Mouse (Mus musculus) limb, embryonic 11.5 days (tissue): ENCODE measurements around the gene Hoxd3. TPM values are rescaled to one million over a fixed set of nuclear protein-coding genes. Genes with fewer than 3 reads are reported as not detected.
A peak's percentile ranks its signal among the peaks of the same experiment; 100 is the strongest.

ENCODE experiments used
- ATAC-seq: fragments of 200-750 bp; cut with Nextera tagmentation; 2 replicates; pipeline ENCODE4 v1.8.0; 2017; ENCODE audit warnings: low read depth; ENCODE audit not compliant: insufficient number of reproducible peaks, low FRiP score, low TSS enrichment
- DNase-seq: peaks from one replicate; pipeline ENCODE4 v3.0.0-alpha.2; 2015; ENCODE audit warnings: low spot score
- H3K27ac ChIP-seq: fragments of 300-500 bp; sonication (generic); replicated peaks from 2 replicates; pipeline ENCODE4 v1.5.1; 2014; ENCODE audit warnings: low read depth, mild to moderate bottlenecking, low read length
- H3K27me3 ChIP-seq: fragments of 300-500 bp; sonication (generic); 2 replicates; pipeline ENCODE4 v1.6.1; 2014; ENCODE audit warnings: mild to moderate bottlenecking, low read length, mixed read lengths; ENCODE audit not compliant: control insufficient read depth, insufficient read depth
- H3K36me3 ChIP-seq: fragments of 300-500 bp; sonication (generic); 2 replicates; pipeline ENCODE4 v1.6.1; 2014; ENCODE audit warnings: mild to moderate bottlenecking, low read length, moderate library complexity, mixed read lengths; ENCODE audit not compliant: control insufficient read depth, insufficient read depth
- H3K4me1 ChIP-seq: fragments of 300-500 bp; sonication (generic); 2 replicates; pipeline ENCODE4 v1.6.1; 2014; ENCODE audit warnings: low read length, mixed read lengths; ENCODE audit not compliant: control insufficient read depth, insufficient read depth
- H3K4me2 ChIP-seq: fragments of 300-500 bp; sonication (generic); 2 replicates; pipeline ENCODE4 v1.6.1; 2014; ENCODE audit warnings: low read depth, mild to moderate bottlenecking, moderate library complexity; ENCODE audit not compliant: severe bottlenecking
- H3K4me3 ChIP-seq: fragments of 300-500 bp; sonication (generic); 2 replicates; pipeline ENCODE4 v1.5.1; 2014; ENCODE audit warnings: low read depth, low read length
- H3K9ac ChIP-seq: fragments of 300-500 bp; sonication (generic); 2 replicates; pipeline ENCODE4 v1.6.1; 2014; ENCODE audit warnings: mild to moderate bottlenecking, low read length
- H3K9me3 ChIP-seq: fragments of 300-500 bp; sonication (generic); 2 replicates; pipeline ENCODE4 v1.6.1; 2016; ENCODE audit warnings: low read length; ENCODE audit not compliant: control insufficient read depth
- WGBS: fragments of 180-500 bp; shearing (Covaris S2); extraction: QIAGEN DNeasy Blood & Tissue Kit; methylation state at CpG from one replicate; pipeline ENCODE4 v1.1.7; 2014; 5-methylcytosine and 5-hydroxymethylcytosine counted together
- polyA plus RNA-seq: library from polyadenylated mRNA; unstranded; fragments of >200 nt; fragmentation: Nextera tagmentation; extraction: Ambion mirVana; gene quantifications from 2 replicates; pipeline ENCODE4 v1.2.1, GENCODE M21; 2014

Gene Hoxd3
- polyA plus RNA-seq, 1 experiment from 2014 or later = 1.2 TPM

DNA sequence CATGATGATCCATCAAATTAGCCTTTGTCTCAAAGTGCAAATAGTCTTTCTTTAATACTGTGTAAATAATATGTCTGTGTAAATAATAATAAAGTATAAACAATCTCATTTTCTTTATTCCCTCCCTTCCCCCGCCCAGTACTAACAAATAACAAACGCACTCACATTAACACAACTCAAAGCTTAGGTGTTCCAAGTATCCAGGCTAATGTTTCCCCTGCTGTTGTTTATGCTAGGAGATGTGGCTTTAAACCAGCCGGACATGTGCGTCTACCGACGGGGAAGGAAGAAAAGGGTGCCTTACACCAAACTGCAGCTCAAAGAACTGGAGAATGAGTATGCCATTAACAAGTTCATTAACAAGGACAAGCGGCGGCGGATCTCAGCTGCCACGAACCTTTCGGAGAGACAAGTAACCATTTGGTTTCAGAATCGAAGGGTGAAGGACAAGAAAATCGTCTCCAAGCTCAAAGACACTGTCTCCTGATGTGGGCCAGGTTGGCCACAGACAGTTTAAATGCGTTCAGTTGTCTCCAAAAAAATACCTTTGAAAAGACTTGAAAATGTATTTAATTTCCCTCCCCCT, 42.0 kb upstream of the Hoxd3 start:
- Histone ChIP-seq H3K4me3 (peak overlapping the region; percentile 63), H3K36me3 (no peaks in the 10 kb centered on the region), H3K27ac (0 out of 2 replicates have a peak overlapping the region, but pooled peaks have one; percentile 5), H3K9ac (peak overlapping the region; percentile 90), H3K27me3 (peaks cover 44% of the 10 kb centered on the region), H3K4me2 (peak overlapping the region; percentile 88), H3K4me1 (peaks cover 17% of the 10 kb centered on the region), H3K9me3 (no peaks in the 10 kb centered on the region)
- ATAC-seq (no peak), DNase-seq (peak; percentile 62)
- under 1% methylated on average over 14 of the region's 14 CpGs for WGBS

DNA sequence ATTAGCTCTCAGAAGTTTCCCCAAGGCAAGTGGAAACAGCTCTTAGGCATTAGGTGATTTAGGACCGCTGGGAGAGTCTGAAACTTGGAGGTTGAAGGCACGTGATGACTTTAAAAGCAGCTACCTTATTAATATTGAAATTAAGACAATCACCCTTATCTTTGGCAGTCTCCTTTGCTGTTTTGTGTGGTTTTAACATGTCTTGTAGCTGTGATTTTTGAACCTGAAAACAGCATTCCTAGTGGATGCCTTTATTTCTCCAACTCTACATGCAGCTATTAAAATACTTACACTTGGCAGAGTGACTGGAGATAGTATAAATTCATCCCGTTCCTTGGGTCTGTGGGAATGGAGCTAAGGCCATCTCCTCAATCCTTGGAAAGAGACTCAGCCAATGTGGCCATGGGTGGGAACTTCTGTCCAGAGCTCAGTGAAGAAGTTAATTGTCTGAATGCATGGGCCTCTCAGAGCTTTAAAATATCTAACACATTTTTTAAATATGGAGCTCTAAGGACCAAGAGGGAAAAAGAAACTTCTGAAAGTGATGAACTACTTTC, 41.0 kb upstream of the Hoxd3 start:
- Histone ChIP-seq H3K9me3 (no peaks in the 10 kb centered on the region), H3K4me1 (peaks cover 18% of the 10 kb centered on the region), H3K4me2 (peak overlapping the region; percentile 47), H3K9ac (peak overlapping the region; percentile 50), H3K36me3 (no peaks in the 10 kb centered on the region), H3K27ac (no peak overlapping the region), H3K4me3 (peak overlapping the region; percentile 63), H3K27me3 (peaks cover 43% of the 10 kb centered on the region)
- DNase-seq = no peak
- WGBS = 3% methylated on average over 3 of the region's 3 CpGs
- no peak for ATAC-seq

DNA sequence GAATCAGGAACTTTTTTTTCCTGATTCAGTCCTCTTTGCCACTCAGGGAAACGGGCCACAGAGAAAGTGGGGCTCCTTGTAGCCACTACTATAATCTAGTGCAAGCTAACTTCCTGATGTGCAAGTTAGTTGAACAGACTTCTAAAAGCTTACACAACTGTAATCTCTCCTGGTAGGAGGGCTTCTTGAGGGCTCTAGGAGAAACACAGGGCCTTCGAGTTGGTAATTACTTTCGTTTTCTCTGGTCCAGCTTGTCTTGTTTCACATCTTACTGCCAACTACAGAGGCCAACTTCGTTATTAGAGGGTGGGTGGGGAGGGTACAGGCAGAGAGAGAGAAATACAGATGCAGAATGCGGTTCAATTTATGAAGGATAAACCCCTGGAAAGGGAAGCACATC, 39.9 kb upstream of the Hoxd3 start:
- 0 out of 2 replicates have a peak overlapping the region, but pooled peaks have one; percentile 74 for H3K27ac ChIP-seq
- under 1% methylated on average over 5 of the region's 5 CpGs for WGBS

DNA sequence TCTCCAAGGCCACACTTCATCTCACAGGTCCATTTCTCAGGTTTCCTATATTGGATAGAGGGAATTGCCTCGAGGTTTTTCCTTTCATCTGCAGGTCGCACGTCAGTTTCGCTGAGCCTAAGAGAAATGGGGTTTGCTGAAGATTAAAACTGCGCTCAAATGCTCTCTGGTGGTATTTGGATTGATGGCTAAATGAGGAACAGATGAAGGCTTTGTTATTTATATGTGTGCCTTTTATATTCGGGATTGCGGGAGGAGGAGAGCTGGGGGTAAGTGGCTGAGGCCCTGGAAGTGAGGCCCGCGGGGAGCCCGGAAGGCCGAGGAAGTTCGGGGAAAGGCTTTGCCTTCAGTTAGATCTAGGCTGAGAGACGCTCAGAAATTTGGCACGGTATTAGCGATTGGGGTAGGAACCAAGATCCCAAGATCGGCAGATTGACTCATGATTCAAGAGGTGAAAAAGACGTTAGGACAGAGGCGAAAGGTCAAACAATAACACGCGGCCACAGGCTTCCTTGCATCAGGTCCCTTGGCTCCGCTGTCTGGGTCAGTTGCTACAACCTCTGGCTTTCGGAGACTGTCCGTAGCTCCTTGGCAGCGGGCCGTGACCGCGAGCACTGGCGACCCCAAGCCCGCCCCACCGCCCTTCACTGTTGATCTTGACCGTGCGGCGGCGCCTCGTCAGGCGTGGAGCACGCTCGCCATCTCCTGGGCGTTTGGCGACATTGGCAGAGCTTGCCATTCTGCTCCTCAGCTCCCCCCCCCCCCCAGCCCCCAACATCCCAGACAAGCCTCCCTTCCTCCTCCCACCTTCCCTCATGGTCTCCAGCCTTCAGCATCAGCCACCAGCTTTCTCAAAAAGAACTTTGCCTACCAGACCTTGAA, 39.0 kb upstream of the Hoxd3 start:
- Histone ChIP-seq H3K9me3 (no peaks in the 10 kb centered on the region), H3K4me2 (peak overlapping the region; percentile 47), H3K9ac (peak overlapping the region; percentile 60), H3K36me3 (no peaks in the 10 kb centered on the region), H3K27me3 (peaks cover 34% of the 10 kb centered on the region), H3K27ac (peak overlapping the region; percentile 90), H3K4me3 (peak overlapping the region; percentile 28), H3K4me1 (peaks cover 18% of the 10 kb centered on the region)
- WGBS = under 1% methylated on average over 40 of the region's 40 CpGs
- DNase-seq (peak; percentile 91), ATAC-seq (peak; percentile 34)

More for the DNA sequence above, 39.9 kb upstream of the Hoxd3 start:
- H3K4me3 ChIP-seq = peak overlapping the region; percentile 28
- H3K4me1 ChIP-seq = peaks cover 18% of the 10 kb centered on the region
- peak overlapping the region; percentile 47 for H3K4me2 ChIP-seq
- H3K27me3 ChIP-seq = peaks cover 36% of the 10 kb centered on the region
- H3K36me3 ChIP-seq = no peaks in the 10 kb centered on the region
- H3K9me3 ChIP-seq = no peaks in the 10 kb centered on the region
- DNase-seq (peak; percentile 40), ATAC-seq (no peak)
- peak overlapping the region; percentile 55 for H3K9ac ChIP-seq

DNA sequence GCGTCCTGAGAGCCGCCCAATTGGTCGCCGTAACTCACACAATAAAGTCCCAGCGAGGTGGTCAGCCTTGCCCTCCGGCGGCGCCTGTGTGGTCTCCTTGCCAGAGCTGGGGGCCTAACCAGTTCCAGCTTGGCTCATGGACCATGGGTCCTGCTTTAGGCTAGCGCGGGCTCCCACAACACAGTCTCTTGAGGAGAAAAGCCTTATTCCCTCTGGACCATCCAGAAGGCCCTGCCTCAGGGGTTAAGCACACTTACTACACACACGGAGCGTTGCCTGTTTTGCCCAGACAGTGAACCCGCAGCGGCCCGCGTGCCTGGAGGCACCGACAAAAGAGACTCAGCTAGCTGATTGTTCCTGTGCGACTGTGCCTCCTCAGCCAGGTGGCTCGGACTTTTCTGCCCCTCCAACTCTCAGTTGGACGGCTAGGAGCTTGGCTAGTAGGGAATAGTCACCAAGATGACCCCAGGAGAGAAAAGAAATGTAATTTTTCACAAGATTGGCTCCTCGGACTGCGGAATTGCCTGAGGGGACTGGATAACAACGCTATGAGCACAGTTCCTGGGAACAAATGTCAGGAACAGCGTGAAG, 37.8 kb upstream of the Hoxd3 start:
- peak overlapping the region; percentile 52 for H3K4me3 ChIP-seq

DNA sequence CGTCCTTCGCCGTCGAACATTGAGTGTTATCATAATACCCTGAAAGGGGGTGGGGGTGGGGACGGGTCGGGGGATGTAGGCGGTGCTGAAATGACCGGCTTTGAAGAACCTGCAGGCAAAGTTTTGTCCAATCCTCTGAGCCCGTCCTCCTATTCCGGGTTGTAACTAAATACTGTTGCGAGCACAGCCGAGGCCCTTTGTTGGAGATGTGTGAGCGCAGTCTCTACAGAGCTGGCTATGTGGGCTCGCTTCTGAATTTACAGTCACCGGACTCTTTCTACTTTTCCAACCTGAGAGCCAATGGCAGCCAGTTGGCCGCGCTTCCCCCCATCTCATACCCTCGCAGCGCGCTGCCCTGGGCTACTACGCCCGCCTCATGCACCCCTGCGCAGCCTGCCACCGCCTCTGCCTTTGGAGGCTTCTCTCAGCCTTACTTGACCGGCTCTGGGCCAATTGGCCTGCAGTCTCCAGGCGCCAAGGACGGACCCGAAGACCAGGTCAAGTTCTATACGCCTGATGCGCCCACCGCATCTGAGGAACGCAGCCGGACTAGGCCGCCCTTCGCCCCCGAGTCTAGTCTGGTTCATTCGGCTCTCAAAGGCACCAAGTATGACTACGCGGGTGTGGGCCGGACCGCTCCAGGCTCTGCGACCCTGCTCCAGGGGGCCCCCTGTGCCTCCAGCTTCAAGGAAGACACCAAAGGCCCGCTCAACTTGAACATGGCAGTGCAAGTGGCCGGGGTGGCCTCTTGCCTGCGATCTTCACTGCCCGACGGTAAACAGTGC, 36.7 kb upstream of the Hoxd3 start, which contains the start of gene Hoxd12:
Hoxd12 (plus strand) TSS at position 133 of the 785 bp plus-strand sequence.
- peak; percentile 77 for DNase-seq
- under 1% methylated on average over 47 of the region's 47 CpGs for WGBS
- Histone ChIP-seq H3K4me1 (peaks cover 22% of the 10 kb centered on the region), H3K27ac (peak within 1 kb of the TSS; percentile 90), H3K9me3 (no peaks in the 10 kb centered on the region), H3K9ac (peak within 1 kb of the TSS; percentile 90), H3K36me3 (no peaks in the 10 kb centered on the region), H3K4me2 (peak within 1 kb of the TSS; percentile 47), H3K27me3 (peaks cover 20% of the 10 kb centered on the region), H3K4me3 (peak within 1 kb of the TSS; percentile 52)
- ATAC-seq = peak; percentile 53; the same call in 1 of the 2 replicates

More for the DNA sequence above, 37.8 kb upstream of the Hoxd3 start:
- Histone ChIP-seq H3K4me2 (peak overlapping the region; percentile 47), H3K9me3 (no peaks in the 10 kb centered on the region), H3K27ac (peak overlapping the region; percentile 90), H3K4me1 (peaks cover 15% of the 10 kb centered on the region), H3K36me3 (no peaks in the 10 kb centered on the region), H3K9ac (peak overlapping the region; percentile 90), H3K27me3 (peaks cover 27% of the 10 kb centered on the region)
- under 1% methylated on average over 24 of the region's 24 CpGs for WGBS
- peak; percentile 88 for DNase-seq
- peak; percentile 45; the same call in 1 of the 2 replicates for ATAC-seq

DNA sequence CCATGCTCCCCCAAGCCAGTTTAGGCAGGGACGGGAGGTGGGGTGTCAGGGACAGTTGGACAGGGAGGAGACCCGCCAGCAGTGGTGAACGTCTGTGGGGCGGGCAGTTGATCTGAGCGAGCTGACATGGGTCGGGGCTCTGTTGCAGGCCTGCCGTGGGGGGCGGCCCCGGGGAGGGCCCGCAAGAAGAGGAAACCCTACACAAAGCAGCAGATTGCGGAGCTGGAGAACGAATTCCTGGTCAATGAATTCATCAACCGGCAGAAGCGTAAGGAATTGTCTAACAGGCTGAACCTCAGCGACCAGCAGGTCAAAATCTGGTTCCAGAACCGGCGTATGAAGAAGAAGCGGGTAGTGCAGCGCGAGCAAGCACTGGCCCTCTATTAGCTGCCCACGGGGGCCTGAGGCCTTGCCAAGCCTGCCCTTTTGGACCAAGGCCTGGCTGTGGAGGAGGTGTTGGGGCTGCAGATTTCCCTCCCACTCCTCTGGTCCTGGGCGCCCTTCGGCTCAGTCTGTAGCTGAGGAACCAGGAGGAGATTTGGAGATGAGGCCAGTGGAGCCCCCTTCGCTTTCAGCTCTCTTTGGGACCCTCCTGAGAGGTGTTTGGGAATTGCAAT, 36.0 kb upstream of the Hoxd3 start:
- DNase-seq (peak; percentile 59), ATAC-seq (no peak)
- Histone ChIP-seq H3K4me1 (peaks cover 23% of the 10 kb centered on the region), H3K27ac (peak overlapping the region; percentile 90), H3K4me2 (peak overlapping the region; percentile 47), H3K27me3 (peaks cover 21% of the 10 kb centered on the region), H3K9ac (peak overlapping the region; percentile 90), H3K36me3 (no peaks in the 10 kb centered on the region), H3K4me3 (peak overlapping the region; percentile 52), H3K9me3 (no peaks in the 10 kb centered on the region)
- WGBS = 7% methylated on average over 24 of the region's 24 CpGs
